In genomic region chr10:91081959-91082507, GRCm38 (mm10) we compare ENCODE assay signal across 7 mouse cellular contexts. TPM values are rescaled to one million over a fixed set of nuclear protein-coding genes. Genes with fewer than 3 reads are reported as not detected.
DNase-seq lines count a peak whose midpoint lies in the region; ATAC-seq and TF ChIP-seq lines count a peak whose summit lies in the region.

No protein-coding gene starts in this region.

- H3K4me3 ChIP-seq in ES-Bruce4 (ENCODE audit: low read depth, low read length) = peak overlapping the region; percentile 69
- peak overlapping the region; percentile 95 for H3K4me3 ChIP-seq in embryonic fibroblast, embryonic 13.5 days (ENCODE audit: insufficient read depth, low read length)
- peak overlapping the region; percentile 98 for H3K4me3 ChIP-seq in intestine, embryonic 16.5 days (ENCODE audit: low read length)
- H3K4me3 ChIP-seq in midbrain, embryonic 10.5 days = peak overlapping the region; percentile 88

- TF ChIP-seq EP300 in ES-Bruce4 (IDR thresholded peaks at IDR 0.05; ENCODE audit: insufficient read depth, low read depth, low read length) = no peak

- no peaks in the 10 kb centered on the region for H3K9me3 ChIP-seq in ES-Bruce4 (replicated peaks; ENCODE audit: control insufficient read depth, insufficient read depth, low read length, poor library complexity, severe bottlenecking)
- H3K9me3 ChIP-seq in intestine, embryonic 16.5 days (ENCODE audit: control insufficient read depth, low read length) = no peaks in the 10 kb centered on the region
- no peaks in the 10 kb centered on the region for H3K9me3 ChIP-seq in midbrain, embryonic 10.5 days (replicated peaks)

- peak overlapping the region; percentile 9 for H3K27ac ChIP-seq in ES-Bruce4 (ENCODE audit: insufficient read depth, low read length)
- H3K27ac ChIP-seq in embryonic fibroblast, embryonic 13.5 days (ENCODE audit: insufficient read depth, low read length) = peak overlapping the region; percentile 70
- peak overlapping the region; percentile 95 for H3K27ac ChIP-seq in intestine, embryonic 16.5 days (ENCODE audit: low read length)
- peak overlapping the region; percentile 93 for H3K27ac ChIP-seq in midbrain, embryonic 10.5 days (replicated peaks)

- TF ChIP-seq CTCF in ES-Bruce4 (IDR thresholded peaks at IDR 0.05; ENCODE audit: low read depth, low read length) = no peak
- no peak for TF ChIP-seq CTCF in embryonic fibroblast, embryonic 13.5 days (IDR thresholded peaks at IDR 0.05; ENCODE audit: borderline replicate concordance, insufficient read depth, low read length)

- intact Hi-C loops in left cerebral cortex, postnatal 36 days (cut with DNase I) = loop anchor here (5.0 kb wide), 1 partner anchor 40 kb away; the partner anchor contains the start of gene Slc25a3

- H3K4me1 ChIP-seq in ES-Bruce4 (ENCODE audit: control insufficient read depth, insufficient read depth, low read length) = no peaks in the 10 kb centered on the region
- H3K4me1 ChIP-seq in embryonic fibroblast, embryonic 13.5 days (ENCODE audit: control insufficient read depth, insufficient read depth, low read length) = peaks cover 2% of the 10 kb centered on the region; the same call in 1 of the 2 replicates
- H3K4me1 ChIP-seq in intestine, embryonic 16.5 days (ENCODE audit: control insufficient read depth, insufficient read depth, low read length) = 0 out of 2 replicates have a peak, but pooled peaks cover 6% of the 10 kb centered on the region
- H3K4me1 ChIP-seq in midbrain, embryonic 10.5 days = peaks cover 19% of the 10 kb centered on the region

- peaks cover 17% of the 10 kb centered on the region for H3K36me3 ChIP-seq in ES-Bruce4 (ENCODE audit: control insufficient read depth, insufficient read depth, low read length, poor library complexity, severe bottlenecking)
- no peaks in the 10 kb centered on the region; the same call in 1 of the 2 replicates for H3K36me3 ChIP-seq in intestine, embryonic 16.5 days (ENCODE audit: control insufficient read depth, insufficient read depth, low read length)
- peaks cover 21% of the 10 kb centered on the region for H3K36me3 ChIP-seq in midbrain, embryonic 10.5 days

- whole genome bisulfite sequencing in intestine, embryonic 16.5 days = under 1% methylated on average over 27 of the region's 27 CpGs
- WGBS in midbrain, embryonic 10.5 days = under 1% methylated on average over 27 of the region's 27 CpGs

- H3K4me2 ChIP-seq in intestine, embryonic 16.5 days (ENCODE audit: low read depth, low read length) = peak overlapping the region; percentile 60

- H3K27me3 ChIP-seq in ES-Bruce4 (ENCODE audit: control insufficient read depth, insufficient read depth, low read length, poor library complexity, severe bottlenecking) = no peaks in the 10 kb centered on the region
- H3K27me3 ChIP-seq in intestine, embryonic 16.5 days (replicated peaks; ENCODE audit: control insufficient read depth, insufficient read depth, low read length) = no peaks in the 10 kb centered on the region
- no peaks in the 10 kb centered on the region for H3K27me3 ChIP-seq in midbrain, embryonic 10.5 days (ENCODE audit: low read depth, poor library complexity, severe bottlenecking)

- H3K9ac ChIP-seq in ES-Bruce4 (ENCODE audit: low read depth, poor library complexity, severe bottlenecking) = peak overlapping the region; percentile 87
- peak overlapping the region; percentile 94 for H3K9ac ChIP-seq in intestine, embryonic 16.5 days (ENCODE audit: low read depth, low read length)

- ATAC-seq in intestine, embryonic 16.5 days = peak; percentile 49

- DNase-seq in 416B (ENCODE audit: low read depth) = peak; percentile 84
- no peak for DNase-seq in midbrain, embryonic 10.5 days (ENCODE audit: low spot score)
- DNase-seq in right cerebral cortex, adult 18-20 months = no peak
- DNase-seq in left cerebral cortex, postnatal 36 days (ENCODE audit: low spot score in 2 of 2) = no peak

- no peak for TF ChIP-seq POLR2A in ES-Bruce4 (IDR thresholded peaks at IDR 0.05; ENCODE audit: insufficient read depth, low read length)
- TF ChIP-seq POLR2A in embryonic fibroblast, embryonic 13.5 days (IDR thresholded peaks at IDR 0.05; ENCODE audit: low read depth, low read length) = no peak

RNA-seq across cellular contexts. Expression of gene Apaf1, which starts 0.5 kb away (rescaled TPM):
- 71.2 and 73.0 TPM in 2 replicates for polyA plus RNA-seq in ES-Bruce4 (2011; ENCODE audit: insufficient read depth, insufficient read length, low read depth, missing spikeins)
- 48.9 and 53.9 TPM in 2 replicates for polyA plus RNA-seq in embryonic fibroblast, embryonic 13.5 days (2011; ENCODE audit: insufficient read length, low read depth, missing spikeins)
- polyA plus RNA-seq in intestine, embryonic 16.5 days (2015; fragmentation: Nextera tagmentation; extraction: Ambion mirVana) = 15.6 and 18.0 TPM in 2 replicates
- polyA plus RNA-seq in midbrain, embryonic 10.5 days (2016; fragmentation: Nextera tagmentation; extraction: Ambion mirVana) = 18.1 and 21.5 TPM in 2 replicates
- 10 to 100 TPM; 11.4 to 12.8 TPM for total RNA-seq in left cerebral cortex, postnatal 36 days (2021)

RNA-seq across cellular contexts. Expression of gene Ikbip, which starts 0.7 kb away (rescaled TPM):
- 35.1 and 36.4 TPM in 2 replicates for polyA plus RNA-seq in ES-Bruce4 (2011; ENCODE audit: insufficient read depth, insufficient read length, low read depth, missing spikeins)
- 141 and 146 TPM in 2 replicates for polyA plus RNA-seq in embryonic fibroblast, embryonic 13.5 days (2011; ENCODE audit: insufficient read length, low read depth, missing spikeins)
- 31.7 and 32.4 TPM in 2 replicates for polyA plus RNA-seq in intestine, embryonic 16.5 days (2015; fragmentation: Nextera tagmentation; extraction: Ambion mirVana)
- 20.9 and 23.0 TPM in 2 replicates for polyA plus RNA-seq in midbrain, embryonic 10.5 days (2016; fragmentation: Nextera tagmentation; extraction: Ambion mirVana)
- total RNA-seq in left cerebral cortex, postnatal 36 days (2021) = 10 to 100 TPM; 12.5 to 13.3 TPM

RNA-seq across cellular contexts. Expression of gene Slc25a3, which starts 41.8 kb away (rescaled TPM):
- polyA plus RNA-seq in ES-Bruce4 (2011; ENCODE audit: insufficient read depth, insufficient read length, low read depth, missing spikeins) = 550 and 557 TPM in 2 replicates
- polyA plus RNA-seq in embryonic fibroblast, embryonic 13.5 days (2011; ENCODE audit: insufficient read length, low read depth, missing spikeins) = 590 and 652 TPM in 2 replicates
- polyA plus RNA-seq in intestine, embryonic 16.5 days (2015; fragmentation: Nextera tagmentation; extraction: Ambion mirVana) = 743 and 812 TPM in 2 replicates
- 384 and 388 TPM in 2 replicates for polyA plus RNA-seq in midbrain, embryonic 10.5 days (2016; fragmentation: Nextera tagmentation; extraction: Ambion mirVana)
- total RNA-seq in left cerebral cortex, postnatal 36 days (2021) = 100 to 1,000 TPM; 513 to 539 TPM

Comparison
In these comparisons a context has a peak if more than half of its experiments do, and no peak if none do; other contexts are left out.
1. H3K27ac ChIP-seq: peak in every context shown above with its lines; median percentile 95 in intestine, embryonic 16.5 days; 93 in midbrain, embryonic 10.5 days; 70 in embryonic fibroblast, embryonic 13.5 days; 9 in ES-Bruce4.